Mouse (Mus musculus): Measurements from ENCODE around the gene Vps54. TPM values are rescaled to one million over a fixed set of nuclear protein-coding genes. Genes with fewer than 3 reads are reported as not detected.

Gene Vps54
- polyA plus RNA-seq, 1 experiment from 2014 or later: 15.0 TPM

GRCm38 (mm10) chr11:21308119-21308518, 69.0 kb downstream of the Vps54 start:
- no peak for ATAC-seq (ENCODE audit: insufficient number of reproducible peaks, low FRiP score)
- no peaks in the 10 kb centered on the region for H3K27me3 ChIP-seq (replicated peaks)
- H3K9me3 ChIP-seq (replicated peaks): no peaks in the 10 kb centered on the region
- WGBS: 84% methylated on average over 5 of the region's 5 CpGs
- H3K4me1 ChIP-seq (replicated peaks): peaks cover 6% of the 10 kb centered on the region
- no peak overlapping the region for H3K27ac ChIP-seq (ENCODE audit: poor library complexity, severe bottlenecking)
- H3K9ac ChIP-seq: no peak overlapping the region
- H3K36me3 ChIP-seq: peaks cover 32% of the 10 kb centered on the region
- no peak overlapping the region for H3K4me3 ChIP-seq
- no peak overlapping the region for H3K4me2 ChIP-seq

GRCm38 (mm10) chr11:21309516-21309915, 70.4 kb downstream of the Vps54 start:
- no peak for ATAC-seq (ENCODE audit: insufficient number of reproducible peaks, low FRiP score)
- Histone ChIP-seq H3K4me1 (replicated peaks) (peaks cover 6% of the 10 kb centered on the region), H3K9ac (no peak overlapping the region), H3K4me3 (no peak overlapping the region), H3K4me2 (no peak overlapping the region), H3K27ac (ENCODE audit: poor library complexity, severe bottlenecking) (no peak overlapping the region), H3K9me3 (replicated peaks) (no peaks in the 10 kb centered on the region), H3K27me3 (replicated peaks) (no peaks in the 10 kb centered on the region), H3K36me3 (peaks cover 39% of the 10 kb centered on the region)
- 63% methylated on average over 6 of the region's 6 CpGs for WGBS

- ATAC-seq (ENCODE audit: insufficient number of reproducible peaks, low FRiP score): no peak
- no peaks in the 10 kb centered on the region for H3K9me3 ChIP-seq (replicated peaks)
These were observed 75.0 kb downstream of the Vps54 start for GRCm38 (mm10) chr11:21313922-21314657.

GRCm38 (mm10) chr11:21321577-21321976, 82.5 kb downstream of the Vps54 start:
- 61% methylated on average over 3 of the region's 3 CpGs for WGBS
- Histone ChIP-seq H3K4me1 (replicated peaks) (peaks cover 9% of the 10 kb centered on the region), H3K27me3 (replicated peaks) (no peaks in the 10 kb centered on the region), H3K36me3 (peaks cover 45% of the 10 kb centered on the region), H3K27ac (ENCODE audit: poor library complexity, severe bottlenecking) (no peak overlapping the region), H3K9me3 (replicated peaks) (no peaks in the 10 kb centered on the region), H3K4me2 (no peak overlapping the region), H3K9ac (no peak overlapping the region), H3K4me3 (no peak overlapping the region)
- ATAC-seq (ENCODE audit: insufficient number of reproducible peaks, low FRiP score): no peak

More at GRCm38 (mm10) chr11:21313922-21314657, 75.0 kb downstream of the Vps54 start:
- Histone ChIP-seq H3K9ac (no peak overlapping the region), H3K27me3 (replicated peaks) (no peaks in the 10 kb centered on the region), H3K4me3 (no peak overlapping the region), H3K36me3 (peaks cover 44% of the 10 kb centered on the region), H3K4me2 (no peak overlapping the region), H3K27ac (ENCODE audit: poor library complexity, severe bottlenecking) (no peak overlapping the region; the same call in 1 of the 2 replicates), H3K4me1 (replicated peaks) (no peaks in the 10 kb centered on the region; the same call in 1 of the 2 replicates)
- 70% methylated on average over 9 of the region's 9 CpGs for WGBS

- no peaks in the 10 kb centered on the region for H3K27me3 ChIP-seq (replicated peaks)
- peaks cover 49% of the 10 kb centered on the region for H3K36me3 ChIP-seq
- no peak for ATAC-seq (ENCODE audit: insufficient number of reproducible peaks, low FRiP score)
- no peaks in the 10 kb centered on the region for H3K9me3 ChIP-seq (replicated peaks)
- 77% methylated on average over 3 of the region's 3 CpGs for WGBS
- H3K4me3 ChIP-seq: no peak overlapping the region
- no peak overlapping the region for H3K27ac ChIP-seq (ENCODE audit: poor library complexity, severe bottlenecking)
- H3K4me1 ChIP-seq (replicated peaks): peaks cover 9% of the 10 kb centered on the region
- no peak overlapping the region for H3K4me2 ChIP-seq
- no peak overlapping the region for H3K9ac ChIP-seq
These were observed 83.3 kb downstream of the Vps54 start for GRCm38 (mm10) chr11:21322349-21322748.

- WGBS: 94% methylated on average over 5 of the region's 5 CpGs
- no peaks in the 10 kb centered on the region for H3K27me3 ChIP-seq (replicated peaks)
- H3K4me1 ChIP-seq (replicated peaks): peaks cover 6% of the 10 kb centered on the region
- H3K9ac ChIP-seq: no peak overlapping the region
- ATAC-seq (ENCODE audit: insufficient number of reproducible peaks, low FRiP score): no peak
- no peak overlapping the region for H3K4me3 ChIP-seq
- no peak overlapping the region for H3K27ac ChIP-seq (ENCODE audit: poor library complexity, severe bottlenecking)
- peaks cover 69% of the 10 kb centered on the region for H3K36me3 ChIP-seq
- no peaks in the 10 kb centered on the region for H3K9me3 ChIP-seq (replicated peaks)
- no peak overlapping the region for H3K4me2 ChIP-seq
These were observed 86.7 kb downstream of the Vps54 start for GRCm38 (mm10) chr11:21325781-21326180.

GRCm38 (mm10) chr11:21326770-21327169, 87.7 kb downstream of the Vps54 start:
- Histone ChIP-seq H3K27ac (ENCODE audit: poor library complexity, severe bottlenecking) (no peak overlapping the region), H3K36me3 (peaks cover 72% of the 10 kb centered on the region), H3K4me2 (no peak overlapping the region), H3K9ac (no peak overlapping the region), H3K4me1 (replicated peaks) (peaks cover 2% of the 10 kb centered on the region; the same call in 1 of the 2 replicates), H3K9me3 (replicated peaks) (no peaks in the 10 kb centered on the region), H3K27me3 (replicated peaks) (no peaks in the 10 kb centered on the region), H3K4me3 (no peak overlapping the region)
- no peak for ATAC-seq (ENCODE audit: insufficient number of reproducible peaks, low FRiP score)
- WGBS: 63% methylated on average over 2 of the region's 2 CpGs

- H3K27me3 ChIP-seq (replicated peaks): no peaks in the 10 kb centered on the region
- no peak overlapping the region for H3K27ac ChIP-seq (ENCODE audit: poor library complexity, severe bottlenecking)
- ATAC-seq (ENCODE audit: insufficient number of reproducible peaks, low FRiP score): no peak
- H3K4me2 ChIP-seq: no peak overlapping the region
- no peak overlapping the region for H3K4me3 ChIP-seq
- H3K4me1 ChIP-seq (replicated peaks): no peaks in the 10 kb centered on the region
- WGBS: 86% methylated on average over 5 of the region's 5 CpGs
- H3K9me3 ChIP-seq (replicated peaks): no peaks in the 10 kb centered on the region
- no peak overlapping the region for H3K9ac ChIP-seq
- peaks cover 70% of the 10 kb centered on the region for H3K36me3 ChIP-seq
These were observed 88.4 kb downstream of the Vps54 start for GRCm38 (mm10) chr11:21327486-21327885.

GRCm38 (mm10) chr11:21328141-21328540, 89.1 kb downstream of the Vps54 start:
- no peak for ATAC-seq (ENCODE audit: insufficient number of reproducible peaks, low FRiP score)
- no peak overlapping the region for H3K9ac ChIP-seq
- peaks cover 76% of the 10 kb centered on the region for H3K36me3 ChIP-seq
- H3K4me2 ChIP-seq: no peak overlapping the region
- no peaks in the 10 kb centered on the region for H3K9me3 ChIP-seq (replicated peaks)
- no peaks in the 10 kb centered on the region for H3K27me3 ChIP-seq (replicated peaks)
- WGBS: 70% methylated on average over 5 of the region's 5 CpGs
- no peak overlapping the region for H3K4me3 ChIP-seq
- no peaks in the 10 kb centered on the region for H3K4me1 ChIP-seq (replicated peaks)
- no peak overlapping the region for H3K27ac ChIP-seq (ENCODE audit: poor library complexity, severe bottlenecking)

GRCm38 (mm10) chr11:21332639-21333295, 93.7 kb downstream of the Vps54 start:
- peaks cover 58% of the 10 kb centered on the region for H3K36me3 ChIP-seq
- H3K27ac ChIP-seq (ENCODE audit: poor library complexity, severe bottlenecking): no peak overlapping the region
- H3K9me3 ChIP-seq (replicated peaks): no peaks in the 10 kb centered on the region
- no peaks in the 10 kb centered on the region for H3K27me3 ChIP-seq (replicated peaks)
- H3K4me3 ChIP-seq: no peak overlapping the region
- no peak overlapping the region for H3K4me2 ChIP-seq
- no peak for ATAC-seq (ENCODE audit: insufficient number of reproducible peaks, low FRiP score)
- H3K9ac ChIP-seq: no peak overlapping the region
- 90% methylated on average over 5 of the region's 5 CpGs for WGBS
- no peaks in the 10 kb centered on the region for H3K4me1 ChIP-seq (replicated peaks)

GRCm38 (mm10) chr11:21337855-21338254, 98.8 kb downstream of the Vps54 start:
- Histone ChIP-seq H3K36me3 (peaks cover 37% of the 10 kb centered on the region), H3K9ac (no peak overlapping the region), H3K27me3 (replicated peaks) (no peaks in the 10 kb centered on the region), H3K4me1 (replicated peaks) (no peaks in the 10 kb centered on the region), H3K27ac (ENCODE audit: poor library complexity, severe bottlenecking) (no peak overlapping the region), H3K4me3 (no peak overlapping the region), H3K9me3 (replicated peaks) (no peaks in the 10 kb centered on the region), H3K4me2 (no peak overlapping the region)
- no peak for ATAC-seq (ENCODE audit: insufficient number of reproducible peaks, low FRiP score)
- WGBS: 92% methylated on average over 1 of the region's 1 CpGs
